Mouse (Mus musculus): ENCODE results near the gene Acaa1a.

- TF ChIP-seq CTCF (IDR thresholded peaks at IDR 0.05; ENCODE audit: control insufficient read depth, insufficient read depth, insufficient read length) (no peak), MAX (IDR thresholded peaks at IDR 0.05) (no peak), MYOD1 (IDR thresholded peaks at IDR 0.05; ENCODE audit: control insufficient read depth, insufficient read length, low read depth) (no peak), MYOG (IDR thresholded peaks at IDR 0.05; ENCODE audit: control insufficient read depth, extremely low read depth, insufficient read length) (no peak), CEBPB (IDR thresholded peaks at IDR 0.05; ENCODE audit: low read depth) (no peak), USF1 (IDR thresholded peaks at IDR 0.05; ENCODE audit: low read depth) (no peak), FOSL1 (IDR thresholded peaks at IDR 0.05; ENCODE audit: insufficient read depth, low read length, poor library complexity, severe bottlenecking) (no peak)
These were observed 31.8 kb downstream of the Acaa1a start for GRCm38 (mm10) chr9:119371251-119371650.
